Mouse (Mus musculus): ENCODE data around the gene Gas2l2.

Gene Gas2l2

GRCm38 (mm10) chr11:83443824-83444223 lies 14.6 kb upstream of the Gas2l2 start:
- DNase-seq (ENCODE audit: low spot score in 2 of 2): no peak

DNA sequence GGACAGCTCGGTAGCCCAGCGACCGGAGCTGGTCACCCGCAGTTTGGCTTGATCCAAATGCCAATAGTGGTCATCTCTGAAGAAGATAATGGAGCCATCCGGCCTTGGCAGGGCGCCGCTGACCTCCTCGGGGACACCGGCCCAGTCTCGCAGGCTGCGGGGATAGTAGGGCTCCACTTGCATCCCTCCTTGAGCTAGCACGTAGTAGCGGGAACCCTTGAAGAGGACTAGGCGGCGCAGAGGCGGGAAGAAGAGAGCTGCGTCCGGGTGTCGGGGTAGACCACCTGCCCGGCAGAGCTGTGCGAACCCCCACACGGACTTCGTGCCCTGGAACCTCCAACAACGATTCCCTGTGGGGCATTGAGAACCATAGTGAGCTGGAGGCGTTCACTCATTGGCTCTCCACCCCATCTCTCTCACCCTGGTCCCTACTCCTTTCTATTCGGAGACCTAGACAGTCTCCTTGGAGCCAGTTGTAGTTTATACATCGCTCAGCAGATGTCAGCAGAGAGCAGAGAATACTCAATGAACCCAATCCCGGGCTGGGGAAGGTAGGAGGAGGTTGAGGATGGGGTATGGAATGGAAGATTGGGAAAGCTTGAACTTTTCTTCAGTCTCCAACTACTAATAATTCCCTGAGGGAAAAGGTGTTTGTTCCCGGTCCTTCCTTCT lies 13.5 kb upstream of the Gas2l2 start:
- DNase-seq (ENCODE audit: low spot score in 2 of 2): peak in 1 of 2 experiments; percentile 47

GRCm38 (mm10) chr11:83441235-83441634 lies 12.0 kb upstream of the Gas2l2 start:
- DNase-seq (ENCODE audit: low spot score in 2 of 2): no peak

DNA sequence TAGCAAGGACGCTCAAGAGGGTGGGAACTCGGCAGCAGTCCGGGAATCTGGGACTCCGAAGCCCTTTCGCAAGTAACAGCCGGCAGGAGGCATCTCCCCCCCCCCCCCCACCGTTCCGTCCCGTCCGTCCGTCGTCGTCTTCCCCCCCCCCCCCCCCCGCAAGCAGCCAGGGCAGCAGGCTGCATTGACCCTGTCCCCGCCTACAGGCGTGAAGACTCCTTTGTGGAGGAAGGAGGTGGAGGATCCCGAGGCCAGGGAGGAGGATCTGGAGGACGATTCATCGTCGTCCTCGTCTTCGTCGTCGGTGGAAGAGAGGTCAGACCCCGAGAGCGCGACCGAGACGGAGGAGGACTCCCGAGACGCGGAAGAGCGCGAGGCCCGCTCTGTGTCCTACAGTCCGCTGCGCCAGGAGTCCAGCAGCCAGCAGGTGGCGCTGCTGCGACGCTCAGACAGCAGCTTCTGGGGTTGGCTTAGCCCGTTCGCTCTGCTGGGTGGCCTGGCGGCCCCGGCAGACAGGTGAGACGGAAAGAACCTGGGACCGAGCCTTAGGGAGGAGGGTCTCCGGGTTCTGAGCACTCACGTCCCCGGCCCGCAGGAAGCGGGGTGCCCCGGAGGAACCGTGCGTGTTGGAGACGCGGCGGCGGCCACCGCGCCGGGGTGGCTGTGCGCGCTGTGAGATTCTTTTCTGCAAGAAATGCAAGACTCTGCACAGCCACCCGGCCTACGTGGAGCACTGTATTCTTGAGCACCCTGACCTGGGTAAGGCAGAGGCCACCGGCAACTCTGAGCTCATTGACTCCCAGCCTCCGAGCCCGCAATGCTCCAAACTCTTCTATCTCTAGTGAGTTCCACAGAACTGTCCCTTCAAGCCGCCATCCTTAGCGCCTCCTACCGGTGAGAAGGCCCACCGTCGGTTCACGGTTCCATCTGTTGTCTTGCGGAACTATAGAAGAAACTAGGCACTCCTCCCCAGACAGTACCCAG lies 11.1 kb upstream of the Gas2l2 start:
- DNase-seq (ENCODE audit: low spot score in 2 of 2): peak; percentile 62 to 71

GRCm38 (mm10) chr11:83439426-83440060 lies 10.3 kb upstream of the Gas2l2 start:
- no peak for DNase-seq (ENCODE audit: low spot score in 2 of 2)

DNA sequence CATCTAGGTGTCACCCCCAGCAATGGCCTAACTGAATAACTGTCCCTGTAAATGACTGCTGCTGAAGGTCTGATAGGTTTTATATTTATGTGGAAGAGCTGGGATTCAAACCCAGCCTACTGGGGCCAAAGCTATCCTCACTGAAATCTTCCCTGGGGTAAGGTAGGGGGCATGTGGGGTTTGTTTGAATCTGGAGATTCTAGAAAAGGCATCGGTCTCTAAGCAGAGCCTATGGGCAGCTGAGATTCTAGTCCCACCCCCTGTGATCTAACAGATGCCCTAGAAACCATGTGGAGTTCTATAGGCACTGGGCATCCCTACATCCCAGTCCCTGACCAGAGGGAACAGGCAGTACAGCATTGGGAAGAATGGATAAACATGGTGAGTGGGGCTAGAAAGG lies 8.1 kb upstream of the Gas2l2 start, which contains the start of gene 1700020L24Rik:
1700020L24Rik (plus strand) TSS at position 301 of the 400 bp plus-strand sequence.
- no peak for DNase-seq (ENCODE audit: low spot score in 2 of 2)

- DNase-seq (ENCODE audit: low spot score in 2 of 2): no peak
Measured at GRCm38 (mm10) chr11:83432533-83432932, 3.3 kb upstream of the Gas2l2 start.

GRCm38 (mm10) chr11:83426964-83427363 lies 2.3 kb downstream of the Gas2l2 start:
- no peak for DNase-seq (ENCODE audit: low spot score in 2 of 2)

DNA sequence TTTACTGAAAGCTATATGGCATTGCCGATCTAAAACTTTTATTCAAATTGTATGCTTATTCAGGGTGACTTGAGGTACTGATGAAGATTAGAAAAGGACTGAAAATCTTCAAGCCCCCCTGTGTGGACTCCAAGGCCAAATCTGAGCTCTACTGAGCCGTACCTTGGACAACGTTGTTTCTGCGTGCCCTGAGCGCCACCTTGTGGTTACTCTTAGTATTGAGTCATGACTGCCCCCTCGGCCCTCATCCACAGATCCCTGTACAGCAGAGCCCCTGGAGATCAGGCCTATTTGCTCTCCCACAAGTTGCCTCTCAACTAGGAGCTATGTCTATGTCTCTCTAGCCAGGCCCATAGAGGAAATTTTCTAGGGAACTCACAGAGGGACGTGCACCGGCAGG lies 4.6 kb downstream of the Gas2l2 start:
- peak; percentile 63 to 68 for DNase-seq (ENCODE audit: low spot score in 2 of 2)

DNA sequence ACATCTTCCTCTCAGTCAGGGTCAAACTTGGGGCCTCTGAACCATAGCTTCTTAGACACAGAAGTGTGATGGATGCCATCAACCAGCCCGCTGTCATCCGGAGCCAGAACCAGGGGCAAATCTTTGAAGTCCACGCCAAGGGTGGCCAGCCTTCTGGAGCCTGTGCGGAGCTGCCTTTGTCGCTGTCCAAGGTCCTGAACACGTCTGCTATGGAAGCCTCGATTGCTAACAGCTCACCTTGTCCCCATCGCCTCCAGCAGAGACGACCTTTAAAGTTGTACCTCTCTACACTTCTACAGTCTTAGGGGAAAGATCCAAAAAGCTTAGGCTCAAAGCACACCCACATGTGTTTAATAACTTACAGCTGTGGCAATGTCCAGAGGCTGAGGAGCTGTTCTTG lies 8.0 kb downstream of the Gas2l2 start:
- no peak for DNase-seq (ENCODE audit: low spot score in 2 of 2)

DNA sequence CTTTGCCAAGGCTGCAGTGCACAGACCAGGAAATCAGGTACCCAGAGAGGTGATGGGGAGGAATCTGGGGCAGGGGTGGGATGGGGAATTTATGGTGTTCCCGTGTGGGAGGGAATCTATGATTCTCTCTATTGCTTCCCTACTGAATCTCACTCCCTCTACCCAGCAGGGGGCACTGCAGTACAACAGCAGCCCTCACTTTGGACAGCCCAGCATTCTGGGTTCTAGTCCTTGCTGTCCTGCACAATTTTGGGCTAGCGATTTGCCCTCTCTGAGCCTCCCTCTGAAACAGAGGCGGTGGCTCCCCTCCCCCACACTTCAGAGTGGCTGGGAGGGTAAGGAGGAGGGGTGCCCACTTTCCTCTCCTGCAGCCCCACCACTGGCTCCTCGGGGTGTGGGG lies 8.9 kb downstream of the Gas2l2 start:
- DNase-seq (ENCODE audit: low spot score in 2 of 2): no peak

GRCm38 (mm10) chr11:83418566-83418965 lies 10.7 kb downstream of the Gas2l2 start:
- peak; percentile 75 to 80 for DNase-seq (ENCODE audit: low spot score in 2 of 2)

GRCm38 (mm10) chr11:83417708-83418107 lies 11.5 kb downstream of the Gas2l2 start:
- DNase-seq (ENCODE audit: low spot score in 2 of 2): peak in 1 of 2 experiments; percentile 56

GRCm38 (mm10) chr11:83417080-83417479 lies 12.2 kb downstream of the Gas2l2 start:
- DNase-seq (ENCODE audit: low spot score in 2 of 2): no peak

DNA sequence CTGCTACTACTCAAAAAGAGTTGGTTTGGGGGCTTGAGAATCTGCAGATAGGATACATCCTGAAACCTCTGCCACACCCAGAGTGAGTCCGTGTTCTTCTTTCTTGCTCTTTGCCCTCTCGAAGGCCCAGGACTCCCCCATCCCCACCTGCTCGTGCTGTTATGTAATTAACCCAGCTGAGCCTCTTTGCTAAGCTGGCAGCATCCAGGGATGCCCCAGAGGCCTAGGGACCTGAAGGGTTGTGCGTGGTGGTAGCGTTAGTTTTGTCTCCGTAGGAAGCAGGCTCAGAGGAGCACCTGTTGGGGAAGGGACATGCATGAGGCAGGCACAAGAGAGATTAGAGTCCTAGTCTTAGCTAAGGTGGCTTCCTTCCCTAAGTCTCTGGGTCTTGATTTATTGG lies 18.7 kb downstream of the Gas2l2 start:
- no peak for DNase-seq (ENCODE audit: low spot score in 2 of 2)

DNA sequence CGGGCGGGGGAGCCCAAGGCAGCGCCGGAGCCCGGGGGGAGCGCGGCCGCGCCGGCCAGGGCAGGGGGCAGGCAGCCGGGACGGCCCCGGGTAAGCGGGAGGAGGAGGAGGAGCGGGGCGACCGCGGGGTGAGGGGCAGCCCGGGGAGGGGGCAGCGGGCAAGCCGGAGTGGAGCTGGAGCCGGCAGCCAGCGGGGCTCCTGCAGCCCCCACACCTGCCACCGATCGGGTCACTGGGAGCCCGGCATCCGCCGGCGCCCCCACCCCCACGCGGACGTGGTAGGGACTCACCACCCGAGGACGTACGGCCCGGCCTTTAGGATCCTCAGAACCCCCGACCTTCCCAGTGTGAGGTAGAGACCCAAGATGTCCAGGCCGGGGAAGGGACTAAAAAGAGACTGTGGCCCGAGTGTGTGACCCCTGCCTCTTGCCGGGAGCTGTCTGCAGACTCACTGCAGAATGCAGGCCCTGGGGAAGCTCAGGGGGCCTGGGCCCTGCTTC lies 19.4 kb downstream of the Gas2l2 start:
- no peak for DNase-seq (ENCODE audit: low spot score in 2 of 2)

GRCm38 (mm10) chr11:83409087-83409754 lies 20.0 kb downstream of the Gas2l2 start, which contains the start of gene Rasl10b:
TSS of gene Rasl10b (plus strand) at chr11:83409137.
- DNase-seq (ENCODE audit: low spot score in 2 of 2): no peak

GRCm38 (mm10) chr11:83408242-83408641 lies 21.0 kb downstream of the Gas2l2 start:
- no peak for DNase-seq (ENCODE audit: low spot score in 2 of 2)

- no peak for DNase-seq (ENCODE audit: low spot score in 2 of 2)
Measured at GRCm38 (mm10) chr11:83406391-83406790, 22.9 kb downstream of the Gas2l2 start.

GRCm38 (mm10) chr11:83403787-83404186 lies 25.5 kb downstream of the Gas2l2 start:
- no peak for DNase-seq (ENCODE audit: low spot score in 2 of 2)

DNA sequence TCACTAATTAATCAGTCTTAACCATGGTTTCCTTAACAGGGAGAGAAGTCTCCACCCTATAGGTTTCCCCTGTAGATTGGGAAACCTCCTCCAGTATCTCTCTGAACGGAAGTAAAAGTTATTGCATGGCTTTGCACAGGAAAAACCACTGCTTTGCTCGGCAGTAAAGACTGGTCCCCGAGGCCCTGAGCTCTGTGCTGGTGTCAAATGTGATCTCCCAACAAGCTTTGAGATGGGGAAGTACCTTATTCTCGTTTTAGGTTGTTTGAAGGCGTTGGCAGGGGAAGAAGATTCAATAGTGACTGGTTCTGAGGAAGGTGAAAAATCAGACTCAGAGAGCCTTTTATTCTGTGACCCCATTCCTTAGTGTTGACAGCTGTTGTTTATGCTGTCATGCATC lies 30.5 kb downstream of the Gas2l2 start:
- DNase-seq (ENCODE audit: low spot score in 2 of 2): no peak

Measured in right cerebral cortex, postnatal 36 days (tissue).